Mouse (Mus musculus) stomach, embryonic 15.5 days (tissue): Measurements from ENCODE around the gene Gm14190. TPM values are rescaled to one million over a fixed set of nuclear protein-coding genes. Genes with fewer than 3 reads are reported as not detected.
"Not testable (repeated sequence)": the region's sequence is repeated elsewhere in the genome, so short reads cannot be mapped to it uniquely, and the experiment has no call there.

ENCODE experiments used
- ATAC-seq: fragments of 200-750 bp; cut with Nextera tagmentation; 2 replicates; pipeline ENCODE4 v1.8.0; 2017; ENCODE audit warnings: low read depth, moderate number of reproducible peaks, moderate TSS enrichment; ENCODE audit not compliant: insufficient read depth, low FRiP score
- H3K27ac ChIP-seq: fragments of 300-500 bp; sonication (generic); 2 replicates; pipeline ENCODE4 v1.5.1; 2015; ENCODE audit warnings: mild to moderate bottlenecking, inconsistent platforms
- H3K27me3 ChIP-seq: fragments of 300-500 bp; sonication (generic); replicated peaks from 2 replicates; pipeline ENCODE4 v1.6.1; 2015; ENCODE audit warnings: inconsistent platforms
- H3K36me3 ChIP-seq: fragments of 300-500 bp; sonication (generic); 2 replicates; pipeline ENCODE4 v1.6.1; 2015; ENCODE audit warnings: inconsistent platforms
- H3K4me1 ChIP-seq: fragments of 300-500 bp; sonication (generic); 2 replicates; pipeline ENCODE4 v1.6.1; 2015; ENCODE audit warnings: inconsistent platforms
- H3K4me2 ChIP-seq: fragments of 300-500 bp; sonication (generic); 2 replicates; pipeline ENCODE4 v1.6.1; 2015; ENCODE audit warnings: mild to moderate bottlenecking, inconsistent platforms
- H3K4me3 ChIP-seq: fragments of 300-500 bp; sonication (generic); replicated peaks from 2 replicates; pipeline ENCODE4 v1.5.1; 2015; ENCODE audit warnings: inconsistent platforms
- H3K9ac ChIP-seq: fragments of 300-500 bp; sonication (generic); 2 replicates; pipeline ENCODE4 v1.6.1; 2015; ENCODE audit warnings: inconsistent platforms
- H3K9me3 ChIP-seq: fragments of 300-500 bp; sonication (generic); 2 replicates; pipeline ENCODE4 v1.6.1; 2016; ENCODE audit warnings: inconsistent platforms
- WGBS: fragments of 180-500 bp; shearing (Covaris S2); methylation state at CpG from one replicate; pipeline ENCODE4 v1.1.7; 2015; 5-methylcytosine and 5-hydroxymethylcytosine counted together
- polyA plus RNA-seq: library from polyadenylated mRNA; unstranded; fragments of >200 nt; fragmentation: Nextera tagmentation; extraction: Ambion mirVana; gene quantifications from 2 replicates; pipeline ENCODE4 v1.2.1, GENCODE M21; 2015

Gene Gm14190
- polyA plus RNA-seq, 1 experiment from 2014 or later: not detected

DNA sequence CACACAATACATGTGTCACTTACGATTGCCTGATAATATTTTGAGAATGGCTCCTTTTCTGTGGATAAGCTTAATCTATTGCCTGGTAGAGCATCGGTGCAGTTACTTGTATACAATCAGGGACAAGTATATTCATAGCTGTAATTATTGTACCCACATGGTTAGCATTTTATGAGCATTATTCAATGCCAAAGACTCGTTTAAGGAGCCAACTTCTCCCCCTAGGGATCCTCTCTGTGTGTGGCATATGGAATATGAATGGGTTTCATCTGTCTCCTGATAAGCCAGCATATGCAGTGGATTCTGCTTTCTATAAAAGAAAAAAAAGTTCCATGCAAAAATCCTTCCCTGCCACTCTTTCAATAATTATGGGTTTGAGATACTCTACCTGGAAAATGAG, 46.2 kb downstream of the Gm14190 start:
- Histone ChIP-seq H3K27ac (no peak overlapping the region), H3K36me3 (no peaks in the 10 kb centered on the region), H3K9ac (no peak overlapping the region), H3K4me1 (no peaks in the 10 kb centered on the region), H3K27me3 (no peaks in the 10 kb centered on the region), H3K9me3 (no peaks in the 10 kb centered on the region), H3K4me3 (no peak overlapping the region), H3K4me2 (no peak overlapping the region)
- WGBS: 74% methylated on average over 3 of the region's 3 CpGs
- ATAC-seq: no peak

DNA sequence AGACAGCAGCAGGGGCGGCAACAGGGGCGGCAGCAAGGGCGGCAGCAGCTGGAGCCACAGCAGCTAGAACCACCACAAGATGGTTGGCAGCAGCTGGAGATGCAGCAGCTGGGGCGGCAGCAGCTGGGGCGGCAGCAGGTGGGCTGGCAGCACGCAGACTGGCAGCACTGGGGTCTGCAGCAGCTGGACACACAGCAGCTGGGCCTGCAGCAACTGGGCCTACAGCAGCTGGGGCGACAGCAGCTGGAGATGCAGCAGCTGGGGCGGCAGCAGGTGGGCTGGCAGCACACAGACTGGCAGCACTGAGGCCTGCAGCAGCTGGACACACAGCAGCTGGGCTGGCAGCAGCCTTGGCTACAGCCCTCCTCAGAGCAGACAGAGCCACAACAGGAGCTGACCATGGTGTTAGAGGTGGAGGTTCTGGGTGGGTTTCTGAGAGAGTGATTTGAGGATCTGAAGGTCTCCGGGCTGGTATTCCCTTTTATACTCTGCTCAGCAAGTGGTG, 46.9 kb downstream of the Gm14190 start, which contains the start of gene Krtap4-7:
TSS of gene Krtap4-7 (minus strand) at position 455 of the 505 bp plus-strand sequence.
- H3K27me3 ChIP-seq, H3K4me1 ChIP-seq, H3K4me2 ChIP-seq, H3K36me3 ChIP-seq, H3K27ac ChIP-seq, ATAC-seq, H3K9me3 ChIP-seq, H3K4me3 ChIP-seq, H3K9ac ChIP-seq: not testable (repeated sequence)
- WGBS: 81% methylated on average over 9 of the region's 9 CpGs

DNA sequence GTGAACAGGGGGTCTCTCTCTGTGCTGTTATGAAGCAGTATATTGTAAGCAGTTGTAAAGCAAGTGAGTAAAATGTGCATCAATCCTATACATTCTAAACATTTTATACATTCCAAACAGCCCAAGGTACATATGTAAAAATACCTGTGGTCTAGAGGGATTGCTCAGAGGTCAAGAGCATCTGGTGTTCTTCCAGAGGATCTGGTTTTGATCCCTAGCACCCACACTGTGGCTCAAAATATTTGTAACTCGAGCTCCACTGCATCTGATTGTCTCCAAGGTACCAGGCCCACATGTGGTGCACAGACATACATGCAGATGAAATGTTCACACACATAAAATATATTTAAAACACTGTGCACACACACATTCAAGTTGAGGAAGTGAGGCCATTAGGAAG, 49.6 kb downstream of the Gm14190 start:
- H3K9ac ChIP-seq: no peak overlapping the region
- H3K4me2 ChIP-seq: no peak overlapping the region
- H3K4me1 ChIP-seq: no peaks in the 10 kb centered on the region
- no peaks in the 10 kb centered on the region for H3K36me3 ChIP-seq
- ATAC-seq: no peak
- no peaks in the 10 kb centered on the region for H3K9me3 ChIP-seq
- no peak overlapping the region for H3K27ac ChIP-seq
- H3K27me3 ChIP-seq: no peaks in the 10 kb centered on the region
- 32% methylated on average over 1 of the region's 1 CpGs for WGBS
- H3K4me3 ChIP-seq: no peak overlapping the region

Other genes with a start within 250 kb of the Gm14190 start
- 33.1 and 41.9 TPM in 2 replicates for gene Krt23, start 197.6 kb downstream of the Gm14190 start, polyA plus RNA-seq
- gene Krt39, start 169.4 kb downstream of the Gm14190 start, polyA plus RNA-seq: not detected in 2 replicates
- not detected in 2 replicates for gene Krt40, start 147.6 kb downstream of the Gm14190 start, polyA plus RNA-seq
- not detected in 2 replicates for gene Krtap3-3, start 139.9 kb downstream of the Gm14190 start, polyA plus RNA-seq
- gene Krtap3-2, start 133.9 kb downstream of the Gm14190 start, polyA plus RNA-seq: not detected in 2 replicates
- gene Gm11939, start 131.3 kb downstream of the Gm14190 start, polyA plus RNA-seq: not detected in 2 replicates
- gene Krtap3-1, start 124.1 kb downstream of the Gm14190 start, polyA plus RNA-seq: not detected in 2 replicates
- gene Krtap1-5, start 109.7 kb downstream of the Gm14190 start, polyA plus RNA-seq: not detected in 2 replicates
- not detected in 2 replicates for gene Krtap1-4, start 107.1 kb downstream of the Gm14190 start, polyA plus RNA-seq
- gene Krtap1-3, start 99.4 kb downstream of the Gm14190 start, polyA plus RNA-seq: not detected in 2 replicates
- gene Krtap9-3, start 92.6 kb downstream of the Gm14190 start, polyA plus RNA-seq: not detected in 2 replicates
- not detected in 2 replicates for gene Gm11938, start 87.4 kb downstream of the Gm14190 start, polyA plus RNA-seq
- gene Gm11937, start 80.6 kb downstream of the Gm14190 start, polyA plus RNA-seq: not detected in 2 replicates
- gene Krtap2-4, start 75.9 kb downstream of the Gm14190 start, polyA plus RNA-seq: not detected in 2 replicates
- not detected in 2 replicates for gene Gm11562, start 70.3 kb downstream of the Gm14190 start, polyA plus RNA-seq
- gene Krtap4-1, start 62.5 kb downstream of the Gm14190 start, polyA plus RNA-seq: not detected in 2 replicates
- gene Krtap4-2, start 55.7 kb downstream of the Gm14190 start, polyA plus RNA-seq: not detected in 2 replicates
- gene Krtap4-7, start 46.7 kb downstream of the Gm14190 start, polyA plus RNA-seq: not detected in 2 replicates
- not detected in 2 replicates for gene Gm11555, start 40.5 kb downstream of the Gm14190 start, polyA plus RNA-seq
- not detected in 2 replicates for gene Gm11563, start 31.8 kb downstream of the Gm14190 start, polyA plus RNA-seq
- not detected in 2 replicates for gene Krtap4-6, start 24.8 kb downstream of the Gm14190 start, polyA plus RNA-seq
- not detected in 2 replicates for gene Gm14180, start 43.5 kb upstream of the Gm14190 start, polyA plus RNA-seq
- not detected in 2 replicates for gene Gm11595, start 82.2 kb upstream of the Gm14190 start, polyA plus RNA-seq
- gene Krtap4-8, start 90.0 kb upstream of the Gm14190 start, polyA plus RNA-seq: not detected in 2 replicates
- gene Krtap4-9, start 94.5 kb upstream of the Gm14190 start, polyA plus RNA-seq: not detected in 2 replicates
- not detected in 2 replicates for gene Gm11596, start 102.7 kb upstream of the Gm14190 start, polyA plus RNA-seq
- gene Gm11569, start 108.2 kb upstream of the Gm14190 start, polyA plus RNA-seq: not detected in 2 replicates
- not detected in 2 replicates for gene Gm11554, start 113.7 kb upstream of the Gm14190 start, polyA plus RNA-seq
- gene Krtap4-13, start 119.2 kb upstream of the Gm14190 start, polyA plus RNA-seq: not detected in 2 replicates
- gene Gm11564, start 124.9 kb upstream of the Gm14190 start, polyA plus RNA-seq: not detected in 2 replicates
- gene 2300003K06Rik, start 147.3 kb upstream of the Gm14190 start, polyA plus RNA-seq: not detected in 2 replicates
- gene Krtap4-16, start 160.9 kb upstream of the Gm14190 start, polyA plus RNA-seq: not detected in 2 replicates
- gene Gm11568, start 167.2 kb upstream of the Gm14190 start, polyA plus RNA-seq: not detected in 2 replicates
- gene Gm11559, start 173.7 kb upstream of the Gm14190 start, polyA plus RNA-seq: not detected in 2 replicates
- gene Krtap9-1, start 182.6 kb upstream of the Gm14190 start, polyA plus RNA-seq: not detected in 2 replicates
- not detected in 2 replicates for gene Gm11567, start 188.4 kb upstream of the Gm14190 start, polyA plus RNA-seq
- not detected in 2 replicates for gene Krtap31-1, start 217.2 kb upstream of the Gm14190 start, polyA plus RNA-seq
- not detected in 2 replicates for gene Gm11565, start 224.0 kb upstream of the Gm14190 start, polyA plus RNA-seq
- not detected in 2 replicates for gene Krtap31-2, start 245.6 kb upstream of the Gm14190 start, polyA plus RNA-seq